Mouse (Mus musculus): Measurements from ENCODE around the gene Cpeb3.
A peak's percentile ranks its signal among the peaks of the same experiment; 100 is the strongest.
"Not testable (repeated sequence)": the region's sequence is repeated elsewhere in the genome, so short reads cannot be mapped to it uniquely, and the experiment has no call there.

Cpeb3 gene

DNA sequence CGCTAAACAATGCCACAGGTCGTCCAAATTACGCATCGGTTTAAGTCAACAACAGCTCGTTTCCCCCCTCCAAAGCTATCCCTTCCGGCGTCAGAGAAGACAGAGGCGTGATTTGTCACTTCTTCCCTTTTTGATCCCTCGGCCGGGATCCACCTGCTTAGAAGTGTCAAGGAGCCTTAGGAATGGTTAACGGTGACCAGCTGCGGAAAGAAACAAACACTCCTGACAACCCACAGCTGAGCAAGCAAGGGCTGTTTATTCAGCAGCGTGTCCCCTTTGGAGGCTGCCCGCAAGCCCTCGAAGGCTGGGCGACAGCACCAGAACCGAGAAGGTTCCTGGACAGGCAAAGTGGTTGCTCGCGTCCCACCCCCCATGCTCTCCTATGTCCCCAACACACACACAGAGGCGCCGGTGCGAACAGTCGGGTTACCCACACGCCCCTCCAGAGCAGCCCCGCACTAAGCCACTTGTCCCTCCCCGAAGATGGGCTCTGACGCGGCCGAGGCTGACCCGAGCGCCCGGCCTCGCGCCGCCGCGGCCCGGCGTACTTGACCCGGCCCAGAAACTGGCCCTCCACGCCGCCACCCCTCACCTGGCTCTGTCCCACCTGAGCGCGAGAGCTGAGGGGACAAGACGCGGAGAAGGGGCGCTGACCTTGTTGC, 1.6 kb downstream of the Cpeb3 start:
- DNase-seq = peak in 1 of 2 experiments; percentile 61

DNA sequence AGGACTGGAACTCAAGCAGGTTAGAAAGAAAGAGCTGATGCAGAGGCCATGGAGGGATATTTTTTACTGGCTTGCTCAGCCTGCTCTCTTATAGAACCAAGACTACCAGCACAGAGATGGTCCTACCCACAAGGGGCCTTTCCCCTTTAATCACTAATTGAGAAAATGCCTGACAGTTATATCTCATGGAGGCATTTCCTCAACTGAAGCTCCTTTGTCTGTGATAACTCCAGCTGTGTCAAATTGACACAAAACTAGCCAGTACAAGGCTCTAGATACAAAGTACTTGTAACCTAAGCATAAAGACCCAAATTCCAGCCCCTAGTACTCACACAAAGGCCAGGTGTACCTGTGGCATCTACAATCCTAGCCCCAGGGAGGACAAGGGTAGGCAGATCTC, 3.2 kb downstream of the Cpeb3 start:
- DNase-seq = not testable (repeated sequence)

DNA sequence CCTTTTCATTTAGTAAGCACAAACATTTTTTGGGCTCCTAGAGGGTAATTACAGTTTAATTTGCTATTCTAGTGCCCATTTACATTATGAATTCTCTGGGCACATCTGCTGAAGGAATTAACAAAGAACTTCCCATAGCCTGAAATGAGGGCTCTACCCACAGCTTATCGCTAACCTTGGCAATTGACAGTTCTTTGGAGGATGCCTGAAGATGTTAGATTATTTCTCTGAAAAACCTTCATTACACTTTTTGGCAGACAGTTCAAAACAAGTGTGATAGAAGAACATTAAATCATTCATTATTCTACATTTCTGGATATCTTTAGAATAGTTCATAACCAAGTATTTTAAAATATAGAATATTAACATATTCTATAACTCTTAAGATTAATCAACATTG, 5.0 kb downstream of the Cpeb3 start:
- no peak for DNase-seq

DNA sequence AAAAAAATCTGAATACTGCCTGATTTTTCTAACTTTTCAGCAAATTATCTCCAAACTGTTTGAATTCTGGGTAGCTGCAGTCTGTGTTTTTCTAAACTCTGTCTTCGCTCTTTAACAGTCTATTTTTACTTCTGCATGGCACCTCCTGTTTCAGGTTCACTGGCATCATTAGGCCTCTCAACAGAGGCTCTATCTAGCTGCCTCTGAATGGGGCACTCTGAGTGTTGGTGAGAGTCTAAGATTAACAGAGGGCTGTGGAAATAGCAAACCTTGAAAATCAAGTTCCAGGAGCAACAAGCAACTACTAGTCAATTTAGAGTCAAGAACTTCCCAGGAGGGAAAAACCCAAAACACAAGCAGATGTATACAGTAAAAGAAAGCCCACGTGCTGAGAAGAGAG, 8.5 kb downstream of the Cpeb3 start:
- DNase-seq = no peak

DNA sequence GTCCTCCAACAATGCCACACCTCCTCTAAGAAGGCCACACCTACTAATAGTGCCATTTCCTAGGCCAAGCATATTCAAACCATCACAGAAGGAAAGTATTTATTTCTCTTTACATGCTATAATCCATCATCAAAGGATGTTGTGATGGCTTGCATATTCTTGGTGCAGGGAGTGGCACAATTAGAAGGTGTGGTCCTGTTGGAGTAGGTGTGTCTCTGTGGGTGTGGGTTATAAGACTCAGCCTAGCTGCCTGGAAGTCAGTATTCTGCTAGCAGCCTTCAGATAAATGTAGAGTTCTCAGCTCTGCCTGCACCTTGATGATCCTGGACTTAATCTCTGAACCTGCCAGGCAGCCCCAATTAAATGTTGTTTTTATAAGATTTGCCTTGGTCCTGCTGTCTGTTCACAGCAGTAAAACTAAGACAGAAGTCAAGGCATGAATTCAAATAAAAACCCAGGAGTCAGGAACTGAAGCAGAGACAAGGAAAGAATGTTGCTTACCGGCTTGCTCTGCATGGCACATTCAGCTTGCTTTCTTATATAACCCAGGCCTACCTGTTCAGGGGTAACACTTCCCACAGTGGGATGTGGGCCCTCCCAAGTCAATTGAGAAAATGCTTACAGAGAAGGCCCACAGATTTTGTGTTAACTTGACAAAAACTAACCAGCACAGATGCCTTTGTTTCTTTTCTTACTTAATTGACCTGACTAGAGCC, 10.1 kb downstream of the Cpeb3 start:
- DNase-seq = no peak

DNA sequence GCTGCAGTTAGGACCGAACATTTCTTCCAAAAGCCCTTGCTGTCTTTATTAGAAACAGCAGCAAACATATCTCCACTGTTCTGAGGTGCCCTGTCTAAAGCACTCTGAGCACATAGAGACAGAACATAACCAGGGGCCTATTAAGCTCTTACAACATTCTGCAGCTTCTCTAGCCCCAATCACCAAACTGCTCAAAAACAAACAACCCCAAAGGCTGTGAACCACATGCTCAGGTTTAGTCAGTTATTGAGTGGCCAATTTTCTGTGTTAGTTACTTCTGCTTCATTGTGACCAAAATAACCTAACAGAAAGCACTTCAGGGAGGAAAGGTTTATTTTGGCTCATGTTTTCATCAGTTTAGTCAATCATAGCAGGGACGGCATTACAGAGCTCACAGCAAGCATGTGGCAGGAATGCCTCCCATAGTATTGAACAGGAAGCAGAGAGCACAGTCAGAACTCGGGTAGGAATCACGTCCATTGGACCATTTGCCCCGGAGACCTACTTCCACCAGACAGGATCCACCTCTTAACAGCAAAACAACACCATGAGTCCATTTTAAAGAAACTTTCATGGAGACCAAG, 15.8 kb downstream of the Cpeb3 start:
- no peak for DNase-seq

DNA sequence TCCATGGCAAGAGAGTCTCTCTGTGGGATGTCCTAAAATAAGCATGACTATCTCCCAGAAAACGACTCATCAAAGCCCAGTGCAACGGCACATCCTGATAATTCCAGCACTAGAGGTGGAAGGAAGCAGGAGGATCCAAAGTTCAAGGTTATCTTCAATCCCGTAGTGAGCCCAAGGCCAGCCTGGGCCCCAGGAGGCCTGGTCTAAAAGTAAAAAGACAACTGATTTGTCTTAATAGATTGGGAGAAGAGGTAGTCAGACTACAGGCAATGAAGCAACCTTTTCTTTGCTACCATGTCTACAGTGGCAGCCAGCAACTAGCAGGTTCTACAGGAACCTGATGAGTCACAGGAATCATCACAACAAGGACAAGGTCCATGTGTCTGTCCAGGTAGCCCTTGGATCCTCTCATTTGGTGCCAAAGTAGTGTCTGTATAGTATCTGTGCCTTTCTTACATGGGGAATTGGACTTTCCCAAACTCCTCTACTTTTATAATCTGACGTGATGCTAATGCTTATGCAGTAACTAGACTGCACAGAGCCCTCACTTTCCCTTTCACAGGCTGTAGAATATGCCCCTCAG, 19.9 kb downstream of the Cpeb3 start:
- no peak for DNase-seq

DNA sequence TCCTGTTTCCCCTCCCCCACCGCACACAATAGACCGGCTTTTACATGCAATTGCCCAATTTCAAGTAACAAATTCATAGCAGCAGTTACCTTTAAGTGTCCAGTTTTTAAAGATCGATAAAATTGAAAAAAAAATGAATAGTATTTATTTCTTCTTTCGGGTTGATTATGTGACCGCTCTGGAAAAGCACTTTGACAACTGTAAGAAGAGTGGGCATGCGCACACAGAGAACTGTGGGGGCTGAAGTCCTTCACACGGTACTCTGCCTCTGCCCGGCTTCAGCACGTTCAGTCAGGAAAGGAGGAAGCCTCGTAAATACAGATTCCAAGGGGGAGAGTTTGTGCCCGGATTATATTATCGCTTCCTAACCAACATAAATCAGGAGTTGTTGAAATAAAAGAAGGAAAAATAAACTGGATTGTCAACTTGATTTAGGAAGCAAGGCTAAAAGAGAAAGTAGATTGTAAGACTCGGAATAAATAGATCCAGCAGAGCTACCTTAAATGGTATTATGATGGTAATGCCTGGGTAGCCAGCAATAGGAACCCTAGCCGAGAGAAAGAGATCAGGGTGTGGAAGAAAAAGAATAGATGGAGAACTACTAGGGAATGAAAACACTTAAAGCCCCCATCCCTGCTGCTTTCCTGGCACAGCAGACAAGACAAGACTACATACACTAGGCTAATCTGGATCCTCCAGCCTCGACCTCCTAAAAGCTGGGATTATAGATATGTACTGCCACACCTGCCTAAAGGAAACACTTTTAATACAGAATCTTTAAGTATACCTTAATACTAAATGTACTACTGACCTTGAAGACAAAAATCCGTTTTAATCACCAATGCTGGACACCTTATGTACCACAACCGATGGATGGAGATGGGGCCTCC, 30.3 kb downstream of the Cpeb3 start:
- peak; percentile 74 to 77 for DNase-seq

DNA sequence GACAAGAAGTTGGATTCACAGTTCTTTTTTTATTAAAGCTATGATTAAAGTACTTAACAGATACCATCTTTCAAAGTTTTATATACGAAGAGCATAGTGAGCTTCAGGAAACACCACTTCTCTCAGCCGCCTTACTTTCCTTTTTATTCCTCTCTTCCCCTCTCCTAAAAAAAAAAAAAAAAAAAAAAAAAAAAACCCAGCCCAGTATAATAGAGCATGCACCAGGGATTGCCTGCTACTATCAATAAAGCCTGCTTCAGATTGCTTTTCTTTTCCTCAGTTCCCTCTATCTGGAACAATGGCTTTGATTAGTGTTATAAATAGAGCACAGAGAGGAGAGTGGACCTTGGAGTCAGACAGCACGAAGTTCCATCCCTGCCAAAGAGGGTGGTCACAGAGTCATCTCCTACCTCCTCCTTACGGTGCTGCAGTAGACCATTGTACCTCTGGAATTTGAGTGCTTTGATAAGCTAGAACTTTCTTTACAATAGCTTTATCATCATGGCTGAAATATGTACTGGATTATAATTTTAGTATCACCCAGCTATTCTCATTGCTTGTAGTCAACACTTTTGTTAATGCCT, 31.4 kb downstream of the Cpeb3 start:
- peak; percentile 17 to 39 for DNase-seq

DNA sequence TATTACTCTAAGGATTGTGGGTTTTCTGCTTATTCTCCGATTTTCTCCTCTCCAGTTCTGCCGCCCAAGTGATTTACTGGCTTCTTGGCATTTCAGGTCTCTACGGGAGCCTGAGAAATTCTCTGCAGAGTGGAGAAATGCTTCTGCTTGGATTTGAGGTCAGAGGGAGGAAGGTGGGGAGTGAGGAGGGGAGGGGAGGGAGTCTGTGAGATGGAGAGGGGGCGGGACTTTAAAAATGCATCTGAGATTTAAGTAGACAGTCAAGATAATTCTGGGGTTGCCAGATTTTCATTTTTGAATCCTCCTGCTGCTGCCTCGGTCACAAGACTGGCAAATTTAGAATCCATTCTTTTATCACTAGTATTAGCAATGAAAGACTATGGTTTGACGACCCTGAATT, 32.5 kb downstream of the Cpeb3 start:
- DNase-seq = peak; percentile 60 to 65

DNA sequence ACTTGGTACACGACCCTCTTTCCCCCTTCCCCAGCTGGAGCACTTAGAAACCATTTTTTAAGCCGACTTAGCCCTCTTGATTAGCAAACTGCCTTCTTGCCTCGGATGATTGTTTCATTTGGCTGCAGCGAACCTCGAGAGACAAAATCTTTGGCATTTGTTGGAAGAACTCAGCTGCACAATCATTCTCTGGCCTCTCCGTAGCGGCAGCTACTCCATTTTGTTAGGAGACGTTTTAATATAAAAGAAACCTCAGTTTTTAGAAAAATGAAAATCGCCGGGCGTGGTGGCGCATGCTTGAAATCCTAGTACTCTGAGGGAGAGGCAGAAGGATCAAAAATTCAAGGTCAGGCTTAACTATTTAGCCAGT, 33.0 kb downstream of the Cpeb3 start:
- DNase-seq = no peak

DNA sequence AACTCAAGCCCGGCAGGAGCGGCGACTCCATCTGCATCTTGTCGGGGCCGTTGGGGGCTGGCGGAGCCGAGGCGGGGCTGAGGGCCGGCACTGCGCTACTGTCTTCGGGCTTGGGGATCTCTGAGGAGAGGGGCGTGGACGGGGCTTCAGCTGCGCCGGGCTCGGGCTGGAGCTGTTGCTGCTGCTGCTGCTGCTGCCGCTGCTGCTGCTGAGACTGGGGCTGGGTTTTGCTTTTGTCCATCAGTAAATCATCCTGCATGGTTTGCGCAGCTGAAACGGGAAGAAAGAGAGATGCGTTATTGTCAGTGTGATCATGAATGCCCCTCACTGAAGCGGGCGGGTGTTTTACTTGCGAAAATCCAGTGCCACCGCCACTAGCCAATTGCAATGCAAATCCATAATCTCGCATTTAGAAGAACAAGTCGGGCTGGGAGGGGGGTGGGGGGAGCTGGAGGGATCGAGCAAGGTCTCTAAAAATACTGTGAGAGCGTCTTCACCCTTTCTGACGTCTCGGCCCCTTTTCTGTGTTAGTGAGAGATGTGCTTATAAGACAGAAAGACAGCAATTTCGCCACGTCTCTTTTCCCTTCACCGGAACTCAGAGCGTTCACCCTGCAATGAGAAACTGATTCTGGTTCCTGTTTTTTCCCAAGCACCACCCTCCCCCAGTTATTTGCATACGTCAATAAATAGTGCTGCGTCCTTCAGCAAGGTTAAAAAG, 33.5 kb downstream of the Cpeb3 start:
- DNase-seq = peak; percentile 61 to 70

DNA sequence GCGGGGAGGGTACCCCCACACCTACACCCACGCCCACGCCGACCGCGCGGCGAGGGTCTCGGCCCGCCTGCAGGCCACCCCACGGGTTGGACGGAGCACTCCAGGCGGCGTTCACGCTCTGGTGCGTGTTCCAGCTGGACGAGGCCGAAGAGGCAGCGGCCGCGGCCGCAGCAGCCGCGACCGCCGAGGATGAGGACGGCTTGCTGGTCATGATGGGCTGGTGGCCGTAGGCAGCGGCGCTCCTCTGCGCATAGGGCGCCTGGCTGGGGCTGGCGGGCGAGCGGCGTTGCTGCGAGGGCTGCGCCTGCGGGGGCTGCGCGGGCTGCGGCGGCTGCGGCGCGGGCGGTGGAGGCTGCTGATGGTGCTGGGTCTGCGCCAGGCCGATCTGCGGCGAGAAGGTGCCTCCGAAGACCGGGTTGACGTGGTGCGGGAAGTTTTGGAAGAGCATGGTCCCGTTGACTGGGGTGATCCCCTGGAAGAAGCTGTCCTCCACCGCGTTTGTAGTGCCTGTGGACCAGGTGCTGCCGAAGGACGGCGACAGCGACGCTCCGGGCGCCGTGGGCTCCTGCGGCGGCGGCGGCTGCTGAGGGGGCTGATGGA, 34.2 kb downstream of the Cpeb3 start:
- peak; percentile 83 for DNase-seq

DNA sequence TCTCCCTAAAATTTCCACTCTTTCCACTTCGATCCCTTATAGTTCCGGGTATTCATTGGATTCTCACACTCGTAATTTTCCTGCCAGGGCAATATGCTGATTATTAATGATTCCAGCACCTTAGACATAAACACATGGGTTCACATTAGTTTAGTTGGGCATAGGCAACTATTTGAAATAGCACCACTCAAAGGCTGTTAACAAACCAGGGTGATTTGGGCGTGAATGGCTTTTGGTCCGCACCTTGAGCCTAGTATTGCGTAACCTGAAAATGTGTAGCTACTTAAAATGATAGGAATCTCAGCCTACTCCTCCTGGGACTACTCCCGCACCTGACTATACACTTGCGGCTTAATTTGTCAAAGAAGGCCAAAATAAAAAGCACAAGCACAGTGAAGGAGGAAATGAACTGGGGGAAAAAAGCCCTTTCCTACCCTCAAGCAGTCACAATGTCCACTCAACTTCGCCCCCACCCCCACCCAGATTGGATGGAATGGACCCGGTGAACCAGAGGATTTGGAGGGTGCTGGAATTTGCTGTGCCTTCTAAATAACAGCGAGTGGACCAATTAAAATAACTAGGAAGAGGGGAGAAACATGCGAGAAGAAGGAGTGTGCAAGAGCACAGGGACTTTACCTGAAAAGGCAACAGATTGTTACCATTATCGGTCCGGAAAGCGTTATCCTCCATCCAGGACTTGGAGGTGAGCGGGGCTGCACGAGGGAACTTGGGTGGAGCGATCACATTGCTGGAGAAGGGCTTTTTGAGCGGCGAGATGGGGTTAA, 34.9 kb downstream of the Cpeb3 start:
- peak in 1 of 2 experiments; percentile 25 for DNase-seq

DNA sequence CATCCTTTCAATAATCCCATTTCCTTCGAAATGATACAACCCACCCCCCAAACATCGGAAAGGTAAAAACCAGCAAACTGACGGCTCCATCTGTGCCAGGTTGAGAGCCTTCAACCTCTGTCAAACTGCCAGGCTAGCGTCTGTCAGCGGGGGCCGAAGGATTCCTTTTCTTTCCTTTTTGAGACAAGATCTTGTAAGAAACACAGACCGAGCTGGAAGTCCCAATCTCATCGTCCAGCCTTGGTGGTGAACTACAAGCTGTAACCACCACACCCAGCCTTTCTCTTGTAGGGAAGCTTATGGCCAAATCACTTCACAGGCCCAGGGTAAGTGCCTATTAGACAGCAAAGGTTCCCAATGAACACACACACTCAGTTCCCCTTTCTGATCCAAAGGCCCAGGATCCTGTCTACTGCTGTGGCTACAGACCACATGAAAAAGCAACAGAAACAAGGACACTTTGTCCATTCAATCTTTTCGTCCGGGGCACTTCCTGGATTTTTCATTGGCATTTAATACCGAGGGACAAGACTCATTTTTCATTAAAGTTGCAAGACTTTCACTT, 35.8 kb downstream of the Cpeb3 start:
- peak; percentile 29 to 46 for DNase-seq

DNA sequence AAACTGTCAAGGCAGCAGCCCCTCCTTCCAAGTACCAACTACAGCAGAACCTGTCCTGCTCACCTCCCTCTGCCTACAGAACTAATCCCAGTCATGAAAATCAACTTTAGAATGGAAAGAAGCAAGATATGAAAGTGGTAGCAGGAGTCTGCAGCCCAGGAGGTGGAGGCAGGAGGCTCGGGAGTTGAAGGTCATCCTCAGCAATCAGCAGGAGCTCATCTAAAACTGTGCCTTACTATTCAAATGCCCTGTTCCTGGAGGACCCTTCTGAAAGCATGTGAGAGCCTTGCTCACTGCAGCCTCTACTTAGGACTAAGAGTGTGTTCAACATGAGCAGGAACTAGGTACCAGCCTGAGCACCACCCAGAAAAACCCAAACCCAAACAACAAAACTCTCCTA, 36.3 kb downstream of the Cpeb3 start:
- DNase-seq = peak in 1 of 2 experiments; percentile 17

DNA sequence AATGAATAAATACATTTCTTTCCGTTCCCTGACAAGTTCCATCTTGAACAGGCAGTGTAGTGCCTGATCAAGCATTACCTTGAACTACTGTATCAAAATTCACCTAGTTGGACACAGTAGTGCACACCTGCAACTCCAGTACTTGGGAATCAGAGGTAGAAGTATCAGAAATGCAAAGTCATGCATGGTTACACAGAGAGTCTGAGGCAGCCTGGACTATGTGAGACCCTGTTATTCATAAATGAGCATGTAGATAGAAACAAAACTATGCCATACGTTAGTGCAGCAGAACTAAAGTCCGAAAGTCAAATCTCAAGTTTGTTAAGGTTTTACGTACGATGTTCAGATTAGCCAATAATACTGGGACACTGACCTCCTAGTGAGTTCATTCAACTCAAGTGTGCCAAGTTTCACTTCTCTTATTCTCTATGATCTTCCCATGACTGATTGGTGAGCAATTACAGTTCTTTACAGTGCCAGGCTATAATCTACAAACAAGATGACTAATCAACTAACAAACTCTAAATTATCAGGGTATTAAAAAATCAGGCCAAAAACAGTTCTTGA, 51.5 kb downstream of the Cpeb3 start:
- DNase-seq = no peak

DNA sequence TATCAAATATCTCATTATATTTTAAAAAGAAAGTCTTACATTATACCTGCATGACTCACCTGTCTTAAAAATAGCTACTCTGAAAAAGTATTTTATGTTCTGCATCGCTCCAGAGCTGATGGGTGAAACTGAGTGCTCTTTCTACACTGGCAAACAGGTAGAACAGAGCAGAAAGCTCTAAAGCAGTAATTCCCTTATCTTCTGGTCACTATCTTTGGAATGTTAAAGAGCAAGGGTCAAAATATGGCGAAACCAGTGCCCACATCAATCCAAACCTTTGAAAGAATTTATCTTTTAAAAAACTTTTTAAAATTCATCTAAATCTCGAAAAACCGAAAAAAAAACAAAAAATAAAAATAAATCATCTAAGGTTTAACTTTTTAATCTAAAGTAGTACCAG, 52.4 kb downstream of the Cpeb3 start:
- DNase-seq = no peak

DNA sequence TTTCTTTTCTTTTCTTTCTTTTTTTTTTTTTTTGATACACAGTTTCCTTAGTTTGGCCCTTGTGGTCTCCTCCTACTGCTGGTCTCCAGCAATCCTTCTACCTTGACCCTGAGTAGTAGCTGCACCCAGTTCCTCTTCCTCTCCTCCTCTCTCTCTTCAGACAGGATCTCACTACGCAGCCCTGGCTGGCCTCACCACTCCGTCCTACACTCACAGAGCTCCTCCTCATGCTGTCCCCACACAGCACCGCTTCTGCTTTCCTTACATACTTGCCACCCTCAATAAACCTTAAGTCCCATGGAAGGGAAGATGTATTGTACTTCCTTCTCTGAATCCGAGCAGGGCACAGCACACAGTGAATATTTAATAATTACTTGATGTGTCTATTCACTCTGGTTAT, 61.3 kb downstream of the Cpeb3 start:
- DNase-seq = no peak

DNA sequence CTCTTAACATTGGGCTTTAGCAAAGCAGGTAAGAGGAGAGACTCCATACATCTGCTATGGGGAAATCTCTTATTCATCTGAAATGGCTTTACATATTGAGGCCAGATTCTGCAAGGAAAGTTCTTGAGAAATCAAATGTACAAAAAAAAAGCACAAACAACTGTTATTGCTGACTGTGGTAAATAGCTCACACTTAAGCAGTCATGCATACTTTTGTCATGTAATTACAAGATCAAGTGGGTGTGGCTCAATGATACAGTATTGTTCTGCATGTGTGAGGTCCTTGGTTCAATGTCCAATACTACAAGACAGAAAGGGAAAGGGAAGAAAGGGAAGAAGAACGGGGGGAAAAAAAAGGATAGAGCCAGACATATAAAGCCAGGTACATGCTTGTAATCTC, 62.6 kb downstream of the Cpeb3 start:
- DNase-seq = no peak

Measured in cerebellum, postnatal 14 days (tissue).